22 mouse cellular contexts compared by ENCODE assay signal in genomic region chr13:18575599-18575998, GRCm38 (mm10).
DNase-seq lines count a peak whose midpoint lies in the region; ATAC-seq and TF ChIP-seq lines count a peak whose summit lies in the region.
"Had no signal": no experiment of that assay in that cellular context is flagged by ENCODE, and none has a peak within 500 bp of the region (broad histone marks: within the 10 kb centered on the region; RNA-seq: fewer than 3 reads in every experiment).

No protein-coding gene starts in this region.

- no peaks in the 10 kb centered on the region for H3K36me3 ChIP-seq in hindbrain, embryonic 10.5 days
- no peaks in the 10 kb centered on the region for H3K36me3 ChIP-seq in hindbrain, embryonic 13.5 days
- no peaks in the 10 kb centered on the region for H3K36me3 ChIP-seq in embryonic facial prominence, embryonic 14.5 days (ENCODE audit: control insufficient read depth, insufficient read depth, low read length)
- H3K36me3 ChIP-seq: heart, embryonic 12.5 days; intestine, embryonic 15.5 days; kidney, embryonic 15.5 days had no signal

- H3K4me2 ChIP-seq in hindbrain, embryonic 13.5 days: no peak overlapping the region
- no peak overlapping the region for H3K4me2 ChIP-seq in embryonic facial prominence, embryonic 14.5 days (ENCODE audit: low read depth, low read length)
- H3K4me2 ChIP-seq: heart, embryonic 12.5 days; intestine, embryonic 15.5 days; kidney, embryonic 15.5 days had no signal

- no peaks in the 10 kb centered on the region for H3K27me3 ChIP-seq in hindbrain, embryonic 10.5 days (ENCODE audit: insufficient read depth, poor library complexity, severe bottlenecking)
- no peaks in the 10 kb centered on the region; the same call in 1 of the 2 replicates for H3K27me3 ChIP-seq in hindbrain, embryonic 13.5 days
- no peaks in the 10 kb centered on the region for H3K27me3 ChIP-seq in embryonic facial prominence, embryonic 14.5 days (replicated peaks; ENCODE audit: control insufficient read depth, insufficient read depth, low read length)
- H3K27me3 ChIP-seq in cerebellum, adult 2 months (ENCODE audit: control insufficient read depth, insufficient read depth, low read length): no peaks in the 10 kb centered on the region
- H3K27me3 ChIP-seq: heart, embryonic 12.5 days; intestine, embryonic 15.5 days; kidney, embryonic 15.5 days had no signal

- DNase-seq in hindbrain, embryonic 10.5 days (ENCODE audit: low spot score): peak; percentile 27
- peak; percentile 99 for DNase-seq in ES-CJ7 (ENCODE audit: low read depth, low spot score)
- peak; percentile 59 for DNase-seq in brain, embryonic 14.5 days (ENCODE audit: low read depth)
- peak; percentile 56 for DNase-seq in embryonic facial prominence, embryonic 14.5 days (ENCODE audit: low spot score)
- no peak for DNase-seq in cerebellum, adult 2 months
- no peak for DNase-seq in cerebellum, adult 11 months
- no peak for DNase-seq in layer of hippocampus, postnatal 25 days (ENCODE audit: extremely low spot score in 1 of 2, low spot score in 1 of 2)
- DNase-seq: adrenal gland, postnatal 14 days; B cell, adult 2 months; cerebellum, postnatal 25 days; heart, postnatal 36 days; liver; lung, adult 18-20 months; right cerebral cortex, postnatal 4 days; thymus, adult 2 months had no signal

- no peak overlapping the region for H3K27ac ChIP-seq in hindbrain, embryonic 10.5 days
- no peak overlapping the region for H3K27ac ChIP-seq in hindbrain, embryonic 13.5 days
- H3K27ac ChIP-seq in embryonic facial prominence, embryonic 14.5 days (replicated peaks; ENCODE audit: low read depth, low read length): no peak overlapping the region
- no peak overlapping the region for H3K27ac ChIP-seq in cerebellum, adult 2 months (ENCODE audit: insufficient read depth, low read length)
- H3K27ac ChIP-seq: intestine, embryonic 15.5 days; kidney, embryonic 15.5 days; macrophage had no signal

- TF ChIP-seq POLR2A in brain, embryonic 14.5 days (IDR thresholded peaks at IDR 0.05; ENCODE audit: borderline replicate concordance, extremely low read depth, insufficient read depth, insufficient read length, poor library complexity, severe bottlenecking): no peak
- TF ChIP-seq POLR2A in cerebellum, adult 2 months (IDR thresholded peaks at IDR 0.05; ENCODE audit: borderline replicate concordance, insufficient read depth, low read length): no peak

- ATAC-seq in hindbrain, embryonic 13.5 days (ENCODE audit: low FRiP score): no peak
- ATAC-seq in embryonic facial prominence, embryonic 14.5 days (ENCODE audit: low read depth): 0 out of 2 replicates have a peak, but pooled peaks have one; percentile 30
- ATAC-seq: intestine, embryonic 15.5 days had no signal

- H3K9me3 ChIP-seq in hindbrain, embryonic 10.5 days: no peaks in the 10 kb centered on the region
- no peaks in the 10 kb centered on the region for H3K9me3 ChIP-seq in hindbrain, embryonic 13.5 days
- no peaks in the 10 kb centered on the region for H3K9me3 ChIP-seq in embryonic facial prominence, embryonic 14.5 days (ENCODE audit: control insufficient read depth, low read length)
- H3K9me3 ChIP-seq: heart, embryonic 12.5 days; intestine, embryonic 15.5 days; kidney, embryonic 15.5 days had no signal

- peaks cover 13% of the 10 kb centered on the region for H3K4me1 ChIP-seq in hindbrain, embryonic 10.5 days (replicated peaks)
- peaks cover under 1% of the 10 kb centered on the region; the same call in 1 of the 2 replicates for H3K4me1 ChIP-seq in hindbrain, embryonic 13.5 days (replicated peaks)
- no peaks in the 10 kb centered on the region for H3K4me1 ChIP-seq in embryonic facial prominence, embryonic 14.5 days (ENCODE audit: control insufficient read depth, insufficient read depth, low read length)
- no peaks in the 10 kb centered on the region for H3K4me1 ChIP-seq in cerebellum, adult 2 months (ENCODE audit: control insufficient read depth, insufficient read depth, low read length)
- H3K4me1 ChIP-seq: heart, embryonic 12.5 days; intestine, embryonic 15.5 days; kidney, embryonic 15.5 days had no signal

- WGBS in hindbrain, embryonic 10.5 days: 7% methylated on average over 5 of the region's 5 CpGs
- WGBS in hindbrain, embryonic 13.5 days: 5% methylated on average over 5 of the region's 5 CpGs
- WGBS in embryonic facial prominence, embryonic 14.5 days: 13% methylated on average over 5 of the region's 5 CpGs
- 30% methylated on average over 5 of the region's 5 CpGs for WGBS in cerebellum, adult 2 months

- H3K9ac ChIP-seq in hindbrain, embryonic 13.5 days: no peak overlapping the region
- H3K9ac ChIP-seq in embryonic facial prominence, embryonic 14.5 days (ENCODE audit: low read depth, low read length): no peak overlapping the region
- H3K9ac ChIP-seq: heart, embryonic 12.5 days; intestine, embryonic 15.5 days; kidney, embryonic 15.5 days had no signal

- TF ChIP-seq CTCF in brain, embryonic 14.5 days (IDR thresholded peaks at IDR 0.05; ENCODE audit: borderline replicate concordance, extremely low read depth, insufficient read depth, insufficient read length): no peak
- no peak for TF ChIP-seq CTCF in cerebellum, adult 2 months (IDR thresholded peaks at IDR 0.05; ENCODE audit: borderline replicate concordance, insufficient read depth, low read depth, low read length)

- no peak overlapping the region for H3K4me3 ChIP-seq in hindbrain, embryonic 10.5 days
- H3K4me3 ChIP-seq in hindbrain, embryonic 13.5 days: no peak overlapping the region
- no peak overlapping the region for H3K4me3 ChIP-seq in embryonic facial prominence, embryonic 14.5 days (ENCODE audit: low read depth, low read length)
- H3K4me3 ChIP-seq in cerebellum, adult 2 months (replicated peaks; ENCODE audit: insufficient read depth, low read depth, low read length): no peak overlapping the region
- H3K4me3 ChIP-seq: erythroblast, embryonic 14.5 days; heart, embryonic 12.5 days; intestine, embryonic 15.5 days; kidney, embryonic 15.5 days; myocyte had no signal

Comparison
In these comparisons a context has a peak if more than half of its experiments do, and no peak if none do; other contexts are left out.
1. DNase-seq: peak in hindbrain, embryonic 10.5 days (single experiment), ES-CJ7 (single experiment), brain, embryonic 14.5 days (single experiment) and embryonic facial prominence, embryonic 14.5 days (single experiment); none in cerebellum, adult 2 months (0 of 2), cerebellum, adult 11 months (single experiment) and layer of hippocampus, postnatal 25 days (0 of 2).